Mouse (Mus musculus) liver, embryonic 13.5 days (tissue): Measurements from ENCODE around the gene Nrxn2. TPM values are rescaled to one million over a fixed set of nuclear protein-coding genes. Genes with fewer than 3 reads are reported as not detected.

Experiments used
- ATAC-seq: fragments of 200-750 bp; cut with Nextera tagmentation; 2 replicates; pipeline ENCODE4 v1.8.0; 2017; ENCODE audit warnings: low read depth, mild to moderate bottlenecking, moderate number of reproducible peaks, moderate library complexity
- DNase-seq: peaks from one replicate; pipeline ENCODE4 v3.0.0; 2022
- H3K27ac ChIP-seq: fragments of 300-500 bp; sonication (generic); 2 replicates; pipeline ENCODE4 v1.5.1; 2015; ENCODE audit warnings: moderate library complexity, mild to moderate bottlenecking, inconsistent platforms
- H3K27me3 ChIP-seq: fragments of 300-500 bp; sonication (generic); 2 replicates; pipeline ENCODE4 v1.6.1; 2015; ENCODE audit warnings: mild to moderate bottlenecking, inconsistent platforms
- H3K36me3 ChIP-seq: fragments of 300-500 bp; sonication (generic); 2 replicates; pipeline ENCODE4 v1.6.1; 2015; ENCODE audit warnings: mild to moderate bottlenecking, inconsistent platforms
- H3K4me1 ChIP-seq: fragments of 300-500 bp; sonication (generic); replicated peaks from 2 replicates; pipeline ENCODE4 v1.6.1; 2015; ENCODE audit warnings: inconsistent platforms
- H3K4me2 ChIP-seq: fragments of 300-500 bp; sonication (generic); 2 replicates; pipeline ENCODE4 v1.6.1; 2015; ENCODE audit warnings: inconsistent platforms, mild to moderate bottlenecking, moderate library complexity
- H3K4me3 ChIP-seq: fragments of 300-500 bp; sonication (generic); replicated peaks from 2 replicates; pipeline ENCODE4 v1.5.1; 2015; ENCODE audit warnings: mild to moderate bottlenecking, inconsistent platforms
- H3K9ac ChIP-seq: fragments of 300-500 bp; sonication (generic); 2 replicates; pipeline ENCODE4 v1.6.1; 2015; ENCODE audit warnings: mild to moderate bottlenecking, inconsistent platforms
- H3K9me3 ChIP-seq: fragments of 300-500 bp; sonication (generic); replicated peaks from 2 replicates; pipeline ENCODE4 v1.6.1; 2016; ENCODE audit warnings: inconsistent platforms
- WGBS: fragments of 180-500 bp; shearing (Covaris S2); methylation state at CpG from one replicate; pipeline ENCODE4 v1.1.7; 2015; ENCODE audit not compliant: insufficient replicate concordance; 5-methylcytosine and 5-hydroxymethylcytosine counted together
- polyA plus RNA-seq: library from polyadenylated mRNA; unstranded; fragments of >200 nt; fragmentation: Nextera tagmentation; extraction: Ambion mirVana; gene quantifications from 2 replicates; pipeline ENCODE4 v1.2.1, GENCODE M21; 2015

Gene Nrxn2
- polyA plus RNA-seq, 1 experiment from 2014 or later: 0.54 TPM

DNA sequence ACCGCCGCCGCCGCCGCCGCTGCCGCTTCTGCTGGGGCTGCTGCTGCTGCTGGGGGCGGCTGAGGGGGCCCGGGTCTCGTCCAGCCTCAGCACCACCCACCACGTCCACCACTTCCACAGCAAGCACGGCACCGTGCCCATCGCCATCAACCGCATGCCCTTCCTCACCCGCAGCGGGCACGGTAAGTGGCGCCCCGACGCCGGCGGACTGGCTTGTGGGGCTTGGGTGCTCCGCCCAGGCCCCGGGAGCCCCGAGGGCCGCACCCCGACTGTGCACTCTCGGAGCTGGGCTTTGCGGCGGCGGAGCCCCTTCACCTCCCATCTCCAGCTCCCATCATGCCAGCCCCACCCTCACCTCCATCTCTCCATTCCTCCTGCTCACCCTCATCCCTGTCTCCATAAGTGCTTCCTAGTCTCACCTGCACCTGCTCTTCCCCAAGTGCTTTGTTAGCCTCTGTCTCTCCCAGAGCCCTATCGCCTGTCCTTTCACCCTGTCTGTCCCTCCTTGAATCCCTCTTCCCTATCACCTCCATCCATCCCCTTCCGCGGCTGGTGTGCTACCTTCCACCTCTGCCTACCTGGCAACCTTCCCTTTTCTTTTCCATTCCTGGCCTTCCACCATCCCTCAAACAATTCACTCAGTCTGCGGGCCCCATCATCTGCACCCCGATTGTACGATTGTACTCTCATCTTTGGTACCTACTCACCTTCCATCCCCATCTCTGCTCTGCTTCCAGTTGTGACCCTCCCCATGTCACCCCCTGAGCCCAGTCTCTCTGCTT, 80.0 kb downstream of the Nrxn2 start:
- no peak overlapping the region for H3K27ac ChIP-seq
- peak overlapping the region; percentile 30; the same call in 1 of the 2 replicates for H3K4me3 ChIP-seq
- peaks cover 98% of the 10 kb centered on the region for H3K27me3 ChIP-seq
- 6% methylated on average over 29 of the region's 38 CpGs for WGBS
- DNase-seq: no peak
- peaks cover 8% of the 10 kb centered on the region for H3K4me1 ChIP-seq
- H3K9ac ChIP-seq: no peak overlapping the region
- no peaks in the 10 kb centered on the region for H3K9me3 ChIP-seq
- H3K36me3 ChIP-seq: no peaks in the 10 kb centered on the region
- ATAC-seq: no peak
- H3K4me2 ChIP-seq: peak overlapping the region; percentile 52

DNA sequence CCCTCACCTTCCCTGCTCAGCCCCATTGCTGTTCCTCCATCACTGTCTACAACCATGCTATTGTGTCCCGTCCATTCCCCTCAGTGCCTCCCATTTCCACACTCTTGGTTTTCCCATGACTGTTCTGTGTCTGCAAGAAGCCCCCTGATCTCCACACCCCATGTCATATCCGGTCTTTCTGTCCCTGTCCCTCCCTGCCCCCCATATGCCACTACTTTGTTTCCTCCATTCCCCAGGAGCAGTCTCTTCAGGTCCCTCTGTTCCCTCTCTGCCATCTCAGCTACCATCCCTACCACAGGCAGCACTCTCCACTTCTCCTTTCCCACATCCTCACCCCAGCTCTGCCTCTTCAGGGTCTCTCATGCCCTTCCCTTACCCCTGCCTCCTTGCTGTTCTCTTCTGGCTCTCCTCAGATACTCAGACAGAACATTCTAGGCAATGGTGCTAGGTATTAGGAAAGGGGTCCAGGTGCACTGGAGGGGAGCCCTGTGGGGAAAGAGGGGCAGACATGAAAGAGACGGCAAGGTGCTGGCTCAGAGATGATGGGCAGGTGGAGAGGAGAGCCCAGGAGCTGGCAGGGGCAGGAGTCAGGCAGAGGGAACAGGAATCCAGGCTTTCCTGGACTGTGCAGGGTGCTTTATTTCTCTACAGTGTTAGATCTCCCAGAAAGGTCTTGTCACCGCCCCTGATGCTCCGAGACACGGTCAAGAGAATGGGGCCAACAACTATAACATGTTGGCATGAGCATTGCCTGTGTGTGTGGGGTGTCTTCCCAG, 81.5 kb downstream of the Nrxn2 start:
- Histone ChIP-seq H3K4me3 (no peak overlapping the region), H3K9me3 (no peaks in the 10 kb centered on the region), H3K36me3 (no peaks in the 10 kb centered on the region), H3K27me3 (peaks cover 100% of the 10 kb centered on the region), H3K9ac (no peak overlapping the region), H3K4me1 (peaks cover 8% of the 10 kb centered on the region), H3K4me2 (no peak overlapping the region), H3K27ac (no peak overlapping the region)
- no peak for DNase-seq
- WGBS: 45% methylated on average over 6 of the region's 6 CpGs
- ATAC-seq: no peak

DNA sequence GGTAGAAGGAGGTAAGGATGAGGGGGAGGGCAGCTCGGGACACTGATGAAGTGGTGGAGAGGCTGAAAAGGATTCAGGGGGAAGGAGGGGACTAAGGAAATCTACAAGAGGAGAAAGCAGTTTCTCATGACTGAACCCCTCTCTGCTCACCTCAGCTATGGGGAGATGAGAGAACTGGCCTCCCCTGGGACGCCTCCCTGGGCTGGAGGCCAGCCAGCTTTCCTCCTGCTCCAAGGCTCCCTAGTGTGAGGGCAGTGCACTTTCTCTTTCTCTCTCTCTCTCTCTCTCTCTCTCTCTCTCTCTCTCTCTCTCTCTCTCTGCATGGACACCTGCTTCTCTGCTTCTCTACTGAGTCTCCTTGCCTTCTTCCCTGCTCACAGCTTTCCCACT, 82.1 kb downstream of the Nrxn2 start:
- no peaks in the 10 kb centered on the region for H3K36me3 ChIP-seq
- no peak for ATAC-seq
- H3K9ac ChIP-seq: no peak overlapping the region
- H3K9me3 ChIP-seq: no peaks in the 10 kb centered on the region
- no peak overlapping the region for H3K4me3 ChIP-seq
- DNase-seq: no peak
- H3K27ac ChIP-seq: no peak overlapping the region
- H3K27me3 ChIP-seq: peaks cover 100% of the 10 kb centered on the region
- peaks cover 8% of the 10 kb centered on the region for H3K4me1 ChIP-seq
- 8% methylated on average over 2 of the region's 2 CpGs for WGBS
- H3K4me2 ChIP-seq: no peak overlapping the region

DNA sequence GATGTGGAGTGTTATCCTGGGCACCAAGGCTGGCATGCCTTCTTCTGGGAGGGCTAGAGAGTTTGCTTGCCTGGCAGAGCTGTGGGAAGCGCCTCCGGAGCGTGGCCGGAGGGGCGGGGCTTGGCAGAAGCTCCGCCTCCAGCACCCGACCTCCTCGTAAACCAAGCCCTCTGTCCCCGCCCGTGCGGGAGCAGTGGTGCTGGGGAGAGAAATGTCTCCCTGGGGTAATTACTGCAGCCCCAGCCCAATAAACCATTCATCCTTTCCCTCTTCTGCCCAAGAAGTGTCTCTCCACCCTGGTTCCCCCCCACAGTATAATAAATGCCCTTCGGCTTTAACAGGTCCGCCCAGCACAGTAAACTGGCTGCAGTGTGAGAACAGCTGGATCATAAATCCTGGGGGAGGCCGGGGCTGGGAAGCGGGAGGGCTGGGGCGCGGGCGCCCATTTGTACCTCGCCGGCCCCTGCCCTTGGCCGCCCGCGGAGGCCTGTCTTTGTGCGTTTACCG, 83.6 kb downstream of the Nrxn2 start:
- Histone ChIP-seq H3K4me2 (peak overlapping the region; percentile 58), H3K9me3 (no peaks in the 10 kb centered on the region), H3K27me3 (peaks cover 100% of the 10 kb centered on the region), H3K36me3 (no peaks in the 10 kb centered on the region), H3K4me1 (peaks cover 8% of the 10 kb centered on the region), H3K4me3 (peak overlapping the region; percentile 37), H3K9ac (no peak overlapping the region), H3K27ac (no peak overlapping the region)
- ATAC-seq (no peak), DNase-seq (no peak)
- under 1% methylated on average over 25 of the region's 25 CpGs for WGBS

DNA sequence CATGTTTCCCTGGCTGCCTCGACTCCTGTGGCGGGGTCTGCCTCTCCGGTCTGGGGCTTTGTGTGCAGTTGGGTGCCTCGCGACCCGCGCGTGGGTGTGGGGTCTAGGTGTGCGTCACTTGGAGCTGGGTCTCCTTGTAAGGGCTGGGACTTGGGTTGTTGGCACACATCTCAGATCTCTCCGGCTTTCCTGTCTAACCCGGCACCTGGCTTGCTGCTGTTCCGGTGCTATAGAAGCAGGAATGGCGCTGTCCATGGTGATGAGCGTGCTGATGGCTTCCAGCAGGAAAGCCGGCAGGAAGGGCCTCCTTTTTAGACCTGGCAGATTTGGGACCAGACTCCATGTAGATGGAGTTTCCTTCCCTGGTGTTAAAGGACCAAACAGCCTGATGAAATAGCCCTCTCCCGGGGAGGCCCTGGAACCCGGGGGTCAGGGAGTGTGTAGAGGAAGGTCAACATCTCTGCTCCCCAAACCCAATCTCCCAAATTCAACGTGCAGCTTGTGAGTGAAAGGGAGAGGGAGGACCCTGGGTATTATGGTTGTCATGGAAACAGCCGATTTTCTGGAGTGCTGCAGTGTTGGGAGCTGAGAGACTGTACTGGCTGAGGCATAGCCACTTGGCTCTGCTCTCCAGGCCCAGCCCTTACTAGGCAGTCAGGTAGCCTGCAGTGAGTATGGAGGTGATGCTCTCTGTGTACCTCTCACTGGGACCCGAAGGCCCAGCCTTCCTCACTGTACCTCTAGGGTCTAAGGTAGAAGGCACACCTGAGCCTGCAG, 84.2 kb downstream of the Nrxn2 start:
- Histone ChIP-seq H3K27ac (no peak overlapping the region), H3K27me3 (peaks cover 100% of the 10 kb centered on the region), H3K9ac (no peak overlapping the region), H3K4me2 (peak overlapping the region; percentile 58), H3K36me3 (no peaks in the 10 kb centered on the region), H3K4me3 (peak overlapping the region; percentile 37), H3K4me1 (peaks cover 8% of the 10 kb centered on the region), H3K9me3 (no peaks in the 10 kb centered on the region)
- WGBS: 2% methylated on average over 20 of the region's 20 CpGs
- DNase-seq (no peak), ATAC-seq (no peak)

DNA sequence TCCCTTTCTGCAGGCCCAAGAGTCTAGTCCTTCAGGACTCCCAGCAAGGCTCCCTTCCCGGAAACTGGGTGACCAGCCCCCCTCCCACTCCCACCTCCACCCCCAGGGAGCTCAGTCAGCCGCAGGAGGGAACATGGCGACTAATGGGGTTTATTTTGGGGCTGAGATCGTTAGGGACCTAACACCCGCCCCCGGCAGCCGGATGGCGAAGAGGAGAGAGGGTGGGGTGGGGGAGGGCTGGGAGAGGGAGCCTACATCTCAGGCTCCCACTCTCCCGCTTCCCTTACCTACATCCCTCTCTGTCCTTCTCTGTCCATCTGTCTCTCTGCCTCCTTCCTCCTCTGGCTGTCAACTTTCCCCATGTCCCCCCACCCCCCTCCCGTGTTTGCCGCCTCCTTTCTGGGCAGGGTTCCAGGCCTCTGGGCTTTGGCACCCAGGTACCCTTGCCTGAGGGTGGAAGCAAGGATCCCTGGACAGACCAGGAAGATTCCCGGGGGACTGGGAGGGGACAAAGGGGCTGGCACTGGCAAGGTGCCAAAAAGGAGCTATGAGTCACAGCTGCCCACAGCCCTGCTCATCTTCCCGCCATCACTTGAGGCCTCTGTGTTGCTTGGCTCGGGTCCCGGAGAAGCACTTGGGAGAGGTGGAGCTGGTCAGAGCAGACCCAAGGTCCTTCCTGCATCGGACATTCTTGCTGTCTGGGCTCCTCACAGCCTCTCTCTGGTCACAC, 85.6 kb downstream of the Nrxn2 start:
- Histone ChIP-seq H3K4me1 (peaks cover 8% of the 10 kb centered on the region), H3K9me3 (no peaks in the 10 kb centered on the region), H3K27me3 (peaks cover 95% of the 10 kb centered on the region), H3K27ac (no peak overlapping the region), H3K36me3 (no peaks in the 10 kb centered on the region), H3K4me3 (no peak overlapping the region), H3K9ac (no peak overlapping the region), H3K4me2 (no peak overlapping the region)
- ATAC-seq (no peak), DNase-seq (no peak)
- WGBS: 25% methylated on average over 16 of the region's 16 CpGs

DNA sequence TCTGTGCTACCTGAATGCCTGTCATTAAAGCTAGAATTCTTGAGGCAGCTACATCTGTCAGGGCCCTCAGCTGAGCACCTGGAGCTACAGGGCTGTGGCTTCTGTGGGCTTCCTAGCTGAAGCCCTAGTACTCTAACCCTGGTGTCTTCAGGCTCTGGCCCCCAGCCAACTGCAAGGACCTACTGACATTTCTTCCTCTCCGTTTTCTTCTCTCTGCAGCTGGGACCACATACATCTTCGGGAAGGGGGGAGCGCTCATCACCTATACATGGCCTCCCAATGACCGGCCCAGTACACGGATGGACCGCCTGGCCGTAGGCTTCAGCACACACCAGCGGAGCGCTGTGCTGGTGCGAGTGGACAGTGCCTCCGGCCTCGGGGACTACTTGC, 86.1 kb downstream of the Nrxn2 start:
- H3K9ac ChIP-seq: no peak overlapping the region
- no peak overlapping the region for H3K27ac ChIP-seq
- DNase-seq (no peak), ATAC-seq (no peak)
- H3K9me3 ChIP-seq: no peaks in the 10 kb centered on the region
- H3K27me3 ChIP-seq: peaks cover 94% of the 10 kb centered on the region
- WGBS: 80% methylated on average over 12 of the region's 12 CpGs
- H3K4me2 ChIP-seq: no peak overlapping the region
- H3K36me3 ChIP-seq: no peaks in the 10 kb centered on the region
- no peak overlapping the region for H3K4me3 ChIP-seq
- peaks cover 8% of the 10 kb centered on the region for H3K4me1 ChIP-seq

DNA sequence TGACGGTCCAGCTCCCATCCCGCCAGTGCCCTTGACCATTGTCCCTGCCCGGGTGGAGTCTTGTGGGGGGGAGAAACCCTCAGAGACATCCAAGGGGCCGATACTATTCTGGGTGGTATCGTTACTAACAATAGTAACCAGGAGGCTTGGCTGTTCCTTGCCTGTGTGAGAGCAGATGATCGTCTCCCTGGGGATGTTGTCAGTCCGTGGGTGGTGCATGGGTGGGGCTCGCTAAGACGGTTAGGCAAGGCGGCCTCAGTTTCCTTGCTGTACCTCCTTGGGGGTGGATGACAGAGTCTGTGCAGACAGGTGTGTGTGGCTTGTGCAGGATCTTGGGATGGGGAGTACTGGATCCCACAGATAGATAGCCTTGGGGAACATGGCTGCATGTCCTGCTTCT, 88.9 kb downstream of the Nrxn2 start:
- DNase-seq (no peak), ATAC-seq (no peak)
- no peak overlapping the region for H3K9ac ChIP-seq
- no peak overlapping the region for H3K4me3 ChIP-seq
- 25% methylated on average over 10 of the region's 10 CpGs for WGBS
- H3K4me1 ChIP-seq: peaks cover 1% of the 10 kb centered on the region
- no peak overlapping the region for H3K27ac ChIP-seq
- no peaks in the 10 kb centered on the region for H3K36me3 ChIP-seq
- H3K27me3 ChIP-seq: peaks cover 94% of the 10 kb centered on the region
- no peak overlapping the region for H3K4me2 ChIP-seq
- no peaks in the 10 kb centered on the region for H3K9me3 ChIP-seq

DNA sequence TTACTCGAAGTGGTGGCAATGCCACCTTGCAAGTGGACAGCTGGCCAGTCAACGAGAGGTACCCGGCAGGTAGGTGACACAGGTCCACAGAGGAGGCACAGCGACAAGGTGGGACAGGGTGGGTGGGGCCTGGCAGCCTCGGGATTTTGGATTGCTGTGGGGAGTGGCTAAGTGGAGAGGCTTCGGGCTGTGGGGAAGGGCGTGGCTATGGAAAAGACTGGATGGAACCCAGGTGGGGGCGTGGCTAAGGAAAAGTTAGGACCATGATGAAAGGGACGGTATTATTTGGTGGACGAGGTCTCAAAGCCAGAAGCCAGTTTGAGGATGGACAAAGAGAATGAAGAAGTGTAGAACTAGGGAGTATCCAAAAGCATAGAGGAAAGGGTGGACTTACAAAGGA, 91.3 kb downstream of the Nrxn2 start:
- WGBS: 52% methylated on average over 10 of the region's 10 CpGs
- no peak for ATAC-seq

DNA sequence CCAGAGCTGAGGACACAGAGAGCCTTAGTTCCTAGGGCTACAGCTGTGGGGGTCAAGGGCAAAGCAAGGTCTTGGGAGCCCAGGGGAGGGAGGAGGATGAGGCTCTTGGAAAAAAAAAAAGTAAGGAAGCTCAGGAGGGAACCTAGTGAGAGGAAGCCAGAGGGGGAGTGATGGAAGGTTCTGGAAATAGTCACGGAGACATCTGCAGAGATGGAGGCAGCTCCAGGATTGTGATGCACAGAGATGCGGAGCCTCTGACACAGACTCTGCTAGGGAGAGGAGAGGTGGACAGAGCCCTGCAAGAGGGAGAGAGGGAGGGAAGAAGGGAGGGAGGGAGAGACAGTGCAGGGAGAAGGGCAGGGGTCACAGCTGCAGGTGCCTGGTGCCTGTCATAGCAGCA, 92.0 kb downstream of the Nrxn2 start:
- H3K27ac ChIP-seq: no peak overlapping the region
- H3K4me2 ChIP-seq: no peak overlapping the region
- no peak overlapping the region for H3K9ac ChIP-seq
- DNase-seq (no peak), ATAC-seq (no peak)
- no peaks in the 10 kb centered on the region for H3K4me1 ChIP-seq
- WGBS: 70% methylated on average over 2 of the region's 2 CpGs
- no peaks in the 10 kb centered on the region for H3K36me3 ChIP-seq
- no peaks in the 10 kb centered on the region for H3K9me3 ChIP-seq
- H3K4me3 ChIP-seq: no peak overlapping the region
- H3K27me3 ChIP-seq: peaks cover 85% of the 10 kb centered on the region

More for the DNA sequence above, 91.3 kb downstream of the Nrxn2 start:
- DNase-seq: no peak
- Histone ChIP-seq H3K4me1 (no peaks in the 10 kb centered on the region), H3K9ac (no peak overlapping the region), H3K4me2 (no peak overlapping the region), H3K9me3 (no peaks in the 10 kb centered on the region), H3K4me3 (no peak overlapping the region), H3K27ac (no peak overlapping the region), H3K36me3 (no peaks in the 10 kb centered on the region), H3K27me3 (peaks cover 92% of the 10 kb centered on the region)
